Mouse (Mus musculus) lung, postnatal 14 days (tissue): ENCODE measurements around the gene Ilf3.
"Not testable (repeated sequence)": the region's sequence is repeated elsewhere in the genome, so short reads cannot be mapped to it uniquely, and the experiment has no call there.

ENCODE experiments used
- DNase-seq: peaks from one replicate; pipeline ENCODE4 v3.0.0; 2021

Gene Ilf3

GRCm38 (mm10) chr9:21367357-21368111 is at the start of gene Ilf3:
TSS of gene Ilf3 (plus strand) at chr9:21367871.
- peak; percentile 100 for DNase-seq

- no peak for DNase-seq
Observed at GRCm38 (mm10) chr9:21318792-21319191, 48.9 kb upstream of the Ilf3 start.

- DNase-seq: no peak
Observed at GRCm38 (mm10) chr9:21319503-21319902, 48.2 kb upstream of the Ilf3 start.

- no peak for DNase-seq
Observed at GRCm38 (mm10) chr9:21320280-21320618, 47.4 kb upstream of the Ilf3 start.

- DNase-seq: peak; percentile 90
Observed at GRCm38 (mm10) chr9:21320619-21321512, 46.8 kb upstream of the Ilf3 start, which contains the start of gene Slc44a2. TSS of gene Slc44a2 (plus strand) at chr9:21320698.

- DNase-seq: peak; percentile 55
Observed at GRCm38 (mm10) chr9:21321513-21321835, 46.2 kb upstream of the Ilf3 start.

GRCm38 (mm10) chr9:21322211-21322916 is 45.3 kb upstream of the Ilf3 start:
- no peak for DNase-seq

GRCm38 (mm10) chr9:21322917-21323297 is 44.8 kb upstream of the Ilf3 start:
- not testable (repeated sequence) for DNase-seq

- peak; percentile 55 for DNase-seq
Observed at GRCm38 (mm10) chr9:21324269-21324668, 43.4 kb upstream of the Ilf3 start.

- no peak for DNase-seq
Observed at GRCm38 (mm10) chr9:21327569-21327968, 40.1 kb upstream of the Ilf3 start.

GRCm38 (mm10) chr9:21328041-21328440 is 39.6 kb upstream of the Ilf3 start:
- DNase-seq: no peak

- peak; percentile 74 for DNase-seq
Observed at GRCm38 (mm10) chr9:21329041-21329440, 38.6 kb upstream of the Ilf3 start.

GRCm38 (mm10) chr9:21329699-21330289 is 37.9 kb upstream of the Ilf3 start:
- no peak for DNase-seq

GRCm38 (mm10) chr9:21331365-21332140 is 36.1 kb upstream of the Ilf3 start:
- DNase-seq: no peak

GRCm38 (mm10) chr9:21332161-21333061 is 35.3 kb upstream of the Ilf3 start:
- DNase-seq: no peak

GRCm38 (mm10) chr9:21333523-21333922 is 34.1 kb upstream of the Ilf3 start:
- no peak for DNase-seq

- no peak for DNase-seq
Observed at GRCm38 (mm10) chr9:21334747-21335146, 32.9 kb upstream of the Ilf3 start.

- DNase-seq: no peak
Observed at GRCm38 (mm10) chr9:21335391-21335790, 32.3 kb upstream of the Ilf3 start.

GRCm38 (mm10) chr9:21336491-21336890 is 31.2 kb upstream of the Ilf3 start:
- no peak for DNase-seq

- peak; percentile 72 for DNase-seq
Observed at GRCm38 (mm10) chr9:21337652-21338051, 30.0 kb upstream of the Ilf3 start.

- no peak for DNase-seq
Observed at GRCm38 (mm10) chr9:21340411-21340810, 27.3 kb upstream of the Ilf3 start.
